Mouse (Mus musculus): ENCODE results near the gene Lenep. TPM values are rescaled to one million over a fixed set of nuclear protein-coding genes. Genes with fewer than 3 reads are reported as not detected.
"Not testable (repeated sequence)": the region's sequence is repeated elsewhere in the genome, so short reads cannot be mapped to it uniquely, and the experiment has no call there.

Lenep gene
- polyA plus RNA-seq, 2 experiments: 2.4 TPM; not detected in 1

DNA sequence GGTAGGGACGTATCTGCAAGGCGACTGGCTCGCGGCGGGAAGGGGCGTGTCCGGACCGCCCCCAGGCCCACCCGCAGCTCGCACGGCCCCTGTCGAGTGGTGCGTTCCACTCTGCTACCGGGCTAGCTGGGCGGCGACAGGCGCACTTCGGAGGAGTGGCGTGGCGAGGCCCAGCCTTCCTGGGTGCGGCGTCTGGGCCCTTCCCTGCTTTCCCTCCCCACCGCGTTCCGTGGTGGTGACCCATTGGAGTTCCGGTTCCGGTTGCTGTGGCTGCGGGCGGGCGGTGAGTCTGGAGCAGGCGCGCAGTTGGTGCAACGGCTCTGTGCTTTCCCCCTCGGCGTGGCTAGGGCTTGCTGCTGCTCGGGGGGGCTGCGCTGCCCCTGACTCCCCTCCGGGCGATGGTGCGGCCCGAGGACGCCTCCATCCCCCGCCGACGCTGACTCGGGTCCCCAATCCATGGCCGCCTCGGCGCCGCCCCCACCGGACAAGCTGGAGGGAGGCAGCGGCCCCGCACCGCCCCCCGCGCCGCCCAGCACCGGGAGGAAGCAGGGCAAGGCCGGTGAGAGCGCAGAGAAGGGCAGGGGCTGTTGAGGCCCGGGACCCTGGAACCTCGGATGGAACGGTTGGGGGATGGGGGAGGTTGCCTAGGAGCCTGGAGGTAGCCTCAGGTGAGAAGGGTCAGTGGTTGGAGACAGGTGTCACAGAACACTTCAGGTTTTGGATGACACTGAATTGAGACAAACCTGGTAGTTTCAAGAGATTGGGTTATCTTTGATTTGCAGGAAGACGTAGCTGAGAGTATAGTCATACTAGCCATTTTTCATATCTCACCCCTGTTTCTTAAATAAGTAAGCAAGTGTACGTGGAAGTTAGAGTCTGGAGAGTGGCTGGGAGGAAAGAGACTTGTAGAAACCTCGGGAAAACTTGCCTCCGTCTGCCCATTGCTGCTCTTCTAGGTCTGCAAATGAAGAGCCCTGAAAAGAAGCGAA is 27.9 kb upstream of the Lenep start, which contains the start of gene Pygo2:
Gene Pygo2, plus strand, starts transcription at position 44 of the 989 bp plus-strand sequence.
- ATAC-seq (ENCODE audit: low FRiP score, low read depth) (peak; percentile 95), DNase-seq (ENCODE audit: low spot score) (peak; percentile 96)
- Histone ChIP-seq H3K9me3 (ENCODE audit: control insufficient read depth, low read length) (no peaks in the 10 kb centered on the region), H3K9ac (ENCODE audit: low read depth, low read length, severe bottlenecking) (peak within 1 kb of the TSS; percentile 89), H3K36me3 (ENCODE audit: control insufficient read depth, insufficient read depth, low read length) (peaks cover 51% of the 10 kb centered on the region), H3K4me1 (ENCODE audit: control insufficient read depth, insufficient read depth, low read length) (peaks cover 9% of the 10 kb centered on the region), H3K27me3 (ENCODE audit: control insufficient read depth, insufficient read depth, low read length) (no peaks in the 10 kb centered on the region), H3K4me2 (replicated peaks; ENCODE audit: low read depth, low read length, severe bottlenecking) (peak within 1 kb of the TSS; percentile 76), H3K27ac (replicated peaks; ENCODE audit: low read depth, low read length) (peak within 1 kb of the TSS; percentile 82), H3K4me3 (replicated peaks; ENCODE audit: low read length) (peak within 1 kb of the TSS; percentile 100)
- peak; percentile 87; the same call in 1 of the 2 replicates for TF ChIP-seq POLR2A (IDR thresholded peaks at IDR 0.05; ENCODE audit: borderline replicate concordance, extremely low read depth, insufficient read depth, insufficient read length)
- 3% methylated on average over 51 of the region's 68 CpGs for WGBS

DNA sequence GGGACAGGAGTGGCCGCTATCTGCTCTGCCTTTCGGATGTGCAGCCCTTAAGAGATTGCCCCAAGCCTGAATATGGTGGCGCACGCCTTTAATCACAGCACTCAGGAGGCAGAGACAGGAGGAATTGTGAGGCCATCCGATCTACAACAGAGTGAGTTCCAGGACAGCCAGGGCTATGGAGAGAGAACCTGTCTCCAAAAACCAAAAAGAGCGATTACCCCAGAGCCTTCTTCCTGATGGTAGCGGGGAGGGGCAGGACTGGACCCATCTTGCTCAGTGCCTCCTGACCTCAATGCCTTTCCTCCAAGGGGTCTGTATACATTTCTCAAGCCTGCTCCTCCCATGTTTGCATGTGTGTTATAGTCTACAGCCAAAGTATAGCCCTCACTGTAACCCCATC is 26.4 kb upstream of the Lenep start:
- not testable (repeated sequence) for H3K4me2 ChIP-seq (replicated peaks; ENCODE audit: low read depth, low read length, severe bottlenecking); H3K4me3 ChIP-seq (replicated peaks; ENCODE audit: low read length); H3K27ac ChIP-seq (replicated peaks; ENCODE audit: low read depth, low read length); H3K4me1 ChIP-seq (ENCODE audit: control insufficient read depth, insufficient read depth, low read length); ATAC-seq (ENCODE audit: low FRiP score, low read depth); H3K9ac ChIP-seq (ENCODE audit: low read depth, low read length, severe bottlenecking); DNase-seq (ENCODE audit: low spot score); H3K27me3 ChIP-seq (ENCODE audit: control insufficient read depth, insufficient read depth, low read length); H3K9me3 ChIP-seq (ENCODE audit: control insufficient read depth, low read length)
- 94% methylated on average over 7 of the region's 7 CpGs for WGBS
- peaks cover 59% of the 10 kb centered on the region for H3K36me3 ChIP-seq (ENCODE audit: control insufficient read depth, insufficient read depth, low read length)

DNA sequence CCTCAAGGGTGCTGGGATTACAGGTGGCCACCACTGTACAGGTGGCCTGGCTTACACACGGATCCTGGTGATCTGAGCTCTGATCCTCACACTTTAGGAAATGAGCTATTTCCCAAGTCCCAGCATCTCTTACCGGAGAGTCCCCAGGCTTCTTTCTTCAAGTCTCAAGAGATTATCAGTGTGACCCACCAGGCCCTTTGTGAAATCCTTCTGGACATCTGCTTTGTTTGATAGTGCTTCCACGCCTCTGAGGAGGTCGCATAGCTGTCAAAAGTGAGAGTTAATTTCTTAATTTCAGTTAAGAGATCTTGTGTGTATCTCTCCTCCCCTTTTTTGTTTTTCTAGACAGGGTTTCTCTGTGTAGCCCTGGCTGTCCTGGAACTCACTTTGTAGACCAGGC is 23.3 kb upstream of the Lenep start:
- no peak overlapping the region for H3K4me2 ChIP-seq (replicated peaks; ENCODE audit: low read depth, low read length, severe bottlenecking)
- WGBS: 93% methylated on average over 4 of the region's 4 CpGs
- no peak overlapping the region for H3K4me3 ChIP-seq (replicated peaks; ENCODE audit: low read length)
- no peak overlapping the region for H3K27ac ChIP-seq (replicated peaks; ENCODE audit: low read depth, low read length)
- no peaks in the 10 kb centered on the region for H3K27me3 ChIP-seq (ENCODE audit: control insufficient read depth, insufficient read depth, low read length)
- H3K9me3 ChIP-seq (ENCODE audit: control insufficient read depth, low read length): no peaks in the 10 kb centered on the region
- peaks cover 16% of the 10 kb centered on the region for H3K4me1 ChIP-seq (ENCODE audit: control insufficient read depth, insufficient read depth, low read length)
- no peak for ATAC-seq (ENCODE audit: low FRiP score, low read depth)
- H3K36me3 ChIP-seq (ENCODE audit: control insufficient read depth, insufficient read depth, low read length): peaks cover 51% of the 10 kb centered on the region
- no peak overlapping the region for H3K9ac ChIP-seq (ENCODE audit: low read depth, low read length, severe bottlenecking)
- no peak for TF ChIP-seq POLR2A (IDR thresholded peaks at IDR 0.05; ENCODE audit: borderline replicate concordance, extremely low read depth, insufficient read depth, insufficient read length)
- DNase-seq (ENCODE audit: low spot score): no peak

DNA sequence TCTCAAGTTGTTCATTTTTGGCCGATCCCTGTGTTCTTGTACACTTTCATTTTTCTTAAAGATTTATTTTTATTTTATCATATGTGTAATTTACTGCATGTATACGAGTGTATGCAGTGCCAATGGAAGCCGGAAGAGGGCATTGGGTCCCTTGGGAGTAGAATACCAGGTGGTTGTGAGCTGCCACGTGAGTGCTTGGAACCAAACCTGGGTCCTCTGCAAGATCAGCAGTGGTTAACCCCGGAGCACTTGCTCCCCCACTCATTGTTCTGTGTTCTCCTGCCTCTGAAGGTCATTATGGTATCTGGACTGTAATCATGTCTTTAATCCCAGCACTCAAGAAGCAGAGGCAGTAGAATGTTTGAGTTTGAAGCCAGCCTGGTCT is 22.5 kb upstream of the Lenep start:
- Histone ChIP-seq H3K4me1 (ENCODE audit: control insufficient read depth, insufficient read depth, low read length) (peaks cover 22% of the 10 kb centered on the region), H3K4me3 (replicated peaks; ENCODE audit: low read length) (no peak overlapping the region), H3K9me3 (ENCODE audit: control insufficient read depth, low read length) (no peaks in the 10 kb centered on the region), H3K27me3 (ENCODE audit: control insufficient read depth, insufficient read depth, low read length) (no peaks in the 10 kb centered on the region), H3K4me2 (replicated peaks; ENCODE audit: low read depth, low read length, severe bottlenecking) (no peak overlapping the region), H3K36me3 (ENCODE audit: control insufficient read depth, insufficient read depth, low read length) (peaks cover 51% of the 10 kb centered on the region), H3K27ac (replicated peaks; ENCODE audit: low read depth, low read length) (no peak overlapping the region), H3K9ac (ENCODE audit: low read depth, low read length, severe bottlenecking) (no peak overlapping the region)
- DNase-seq (ENCODE audit: low spot score): no peak
- WGBS: 94% methylated on average over 5 of the region's 5 CpGs
- TF ChIP-seq POLR2A (IDR thresholded peaks at IDR 0.05; ENCODE audit: borderline replicate concordance, extremely low read depth, insufficient read depth, insufficient read length): no peak
- ATAC-seq (ENCODE audit: low FRiP score, low read depth): no peak

DNA sequence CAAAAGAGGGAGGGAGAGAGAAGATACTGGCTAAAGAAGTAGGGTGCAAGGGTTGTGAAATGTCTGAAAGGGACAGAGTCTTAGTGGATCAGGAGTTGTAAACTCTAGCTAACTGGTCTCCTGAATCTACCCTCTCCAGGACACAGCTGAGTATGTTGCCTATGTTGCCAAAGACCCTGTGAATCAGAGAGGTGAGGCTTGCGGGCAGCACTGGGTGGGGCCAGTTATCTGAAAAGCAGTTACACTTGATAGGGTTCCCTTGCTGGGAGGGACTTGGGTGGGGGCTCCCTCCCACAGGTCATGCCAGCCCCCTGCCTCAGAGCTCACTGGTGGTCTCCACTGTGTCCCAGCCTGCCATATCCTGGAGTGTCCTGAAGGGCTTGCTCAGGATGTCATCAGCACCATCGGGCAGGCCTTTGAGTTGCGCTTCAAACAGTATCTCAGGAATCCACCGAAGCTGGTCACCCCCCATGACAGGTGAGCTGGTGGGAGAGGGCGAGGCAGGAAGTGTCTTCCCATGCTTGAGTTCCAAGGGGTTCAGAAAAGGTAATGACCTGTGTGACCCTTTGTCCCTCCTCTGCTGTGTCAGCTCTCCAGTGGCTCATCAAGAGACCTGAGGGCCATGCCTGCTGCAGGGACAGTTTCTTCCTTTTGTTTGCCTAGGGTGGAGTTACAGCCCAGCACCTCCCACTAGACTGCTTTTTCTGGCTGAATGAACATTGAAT is 22.0 kb upstream of the Lenep start:
- Histone ChIP-seq H3K4me3 (replicated peaks; ENCODE audit: low read length) (no peak overlapping the region), H3K4me2 (replicated peaks; ENCODE audit: low read depth, low read length, severe bottlenecking) (no peak overlapping the region), H3K27ac (replicated peaks; ENCODE audit: low read depth, low read length) (no peak overlapping the region), H3K27me3 (ENCODE audit: control insufficient read depth, insufficient read depth, low read length) (no peaks in the 10 kb centered on the region), H3K4me1 (ENCODE audit: control insufficient read depth, insufficient read depth, low read length) (peaks cover 27% of the 10 kb centered on the region), H3K36me3 (ENCODE audit: control insufficient read depth, insufficient read depth, low read length) (peaks cover 51% of the 10 kb centered on the region), H3K9me3 (ENCODE audit: control insufficient read depth, low read length) (no peaks in the 10 kb centered on the region), H3K9ac (ENCODE audit: low read depth, low read length, severe bottlenecking) (no peak overlapping the region)
- ATAC-seq (ENCODE audit: low FRiP score, low read depth) (no peak), DNase-seq (ENCODE audit: low spot score) (no peak)
- no peak for TF ChIP-seq POLR2A (IDR thresholded peaks at IDR 0.05; ENCODE audit: borderline replicate concordance, extremely low read depth, insufficient read depth, insufficient read length)
- WGBS: 92% methylated on average over 5 of the region's 5 CpGs

Data from limb, embryonic 14.5 days (tissue).